Mouse (Mus musculus) liver, postnatal 0 days (tissue): ENCODE measurements around the gene Trim7. TPM values are rescaled to one million over a fixed set of nuclear protein-coding genes. Genes with fewer than 3 reads are reported as not detected.

ENCODE experiments used
- ATAC-seq: fragments of 200-750 bp; cut with Nextera tagmentation; 2 replicates; pipeline ENCODE4 v1.8.0; 2017; ENCODE audit warnings: mild to moderate bottlenecking, moderate library complexity
- DNase-seq: peaks from one replicate; pipeline ENCODE4 v3.0.0-alpha.2; 2016
- H3K27ac ChIP-seq: fragments of 300-500 bp; sonication (generic); 2 replicates; pipeline ENCODE4 v1.5.1; 2014; ENCODE audit warnings: antibody characterized with exemption, moderate library complexity, mild to moderate bottlenecking, low read depth
- H3K27me3 ChIP-seq: fragments of 300-500 bp; sonication (generic); 2 replicates; pipeline ENCODE4 v1.6.1; 2014; ENCODE audit warnings: low read length, control low read depth, mixed read lengths; ENCODE audit not compliant: insufficient read depth
- H3K36me3 ChIP-seq: fragments of 300-500 bp; sonication (generic); replicated peaks from 2 replicates; pipeline ENCODE4 v1.6.1; 2014; ENCODE audit warnings: mild to moderate bottlenecking, control low read depth, low read length, moderate library complexity, mixed read lengths; ENCODE audit not compliant: insufficient read depth
- H3K4me1 ChIP-seq: fragments of 300-500 bp; sonication (generic); 2 replicates; pipeline ENCODE4 v1.6.1; 2014; ENCODE audit warnings: antibody characterized with exemption, mild to moderate bottlenecking, control low read depth; ENCODE audit not compliant: insufficient read depth
- H3K4me2 ChIP-seq: fragments of 300-500 bp; sonication (generic); 2 replicates; pipeline ENCODE4 v1.6.1; 2014; ENCODE audit warnings: low read depth, mild to moderate bottlenecking, low read length, moderate library complexity, mixed read lengths
- H3K4me3 ChIP-seq: fragments of 300-500 bp; sonication (generic); 2 replicates; pipeline ENCODE4 v1.5.1; 2014; ENCODE audit warnings: low read depth, low read length
- H3K9ac ChIP-seq: fragments of 300-500 bp; sonication (generic); replicated peaks from 2 replicates; pipeline ENCODE4 v1.6.1; 2014; ENCODE audit warnings: mild to moderate bottlenecking, moderate library complexity
- H3K9me3 ChIP-seq: fragments of 300-500 bp; sonication (generic); 2 replicates; pipeline ENCODE4 v1.6.1; 2016; ENCODE audit warnings: mild to moderate bottlenecking, control low read depth, low read length, mixed read lengths
- CTCF ChIP-seq: sonication (generic); IDR thresholded peaks from 2 replicates; pipeline ENCODE4 v1.5.1; 2016; ENCODE audit warnings: antibody characterized with exemption, low read depth
- EP300 ChIP-seq: IDR thresholded peaks from 2 replicates; pipeline ENCODE4 v1.6.1; 2016; ENCODE audit warnings: antibody characterized with exemption, low read depth, mild to moderate bottlenecking
- WGBS: fragments of 180-500 bp; shearing (Covaris S2); extraction: QIAGEN DNeasy Blood & Tissue Kit; methylation state at CpG from one replicate; pipeline ENCODE4 v1.1.7; 2014; ENCODE audit not compliant: insufficient replicate concordance; 5-methylcytosine and 5-hydroxymethylcytosine counted together
- polyA plus RNA-seq: library from polyadenylated mRNA; unstranded; fragments of >200 nt; fragmentation: Nextera tagmentation; extraction: Ambion mirVana; gene quantifications from 2 replicates; pipeline ENCODE4 v1.2.1, GENCODE M21; 2015

Gene Trim7
- polyA plus RNA-seq, 1 experiment from 2014 or later, result 0.48 TPM

DNA sequence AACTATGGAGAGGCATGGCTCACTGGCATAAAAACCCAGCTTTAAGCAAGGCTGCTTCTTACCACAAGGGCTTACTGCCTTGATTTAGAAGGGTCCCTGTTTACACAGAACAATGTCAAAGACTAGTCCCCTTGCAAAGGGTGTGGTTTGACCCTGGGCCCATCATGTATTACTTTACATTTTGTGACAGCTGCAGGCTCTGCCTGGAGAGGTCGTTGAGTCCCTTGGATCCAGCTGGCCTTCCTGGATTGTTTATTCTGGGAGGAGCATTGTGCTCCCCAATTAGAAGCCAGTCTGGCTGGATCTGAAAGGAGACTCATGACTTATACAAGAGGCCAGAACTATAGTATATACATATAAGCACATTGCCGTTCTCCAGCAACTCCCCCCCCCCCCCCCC, 24.3 kb downstream of the Trim7 start:
- H3K4me1 ChIP-seq, result peaks cover 21% of the 10 kb centered on the region
- no peak for TF ChIP-seq CTCF
- H3K4me3 ChIP-seq, result no peak overlapping the region
- H3K9ac ChIP-seq, result no peak overlapping the region
- H3K9me3 ChIP-seq, result no peaks in the 10 kb centered on the region
- H3K4me2 ChIP-seq, result no peak overlapping the region
- 52% methylated on average over 2 of the region's 2 CpGs for WGBS
- H3K27me3 ChIP-seq, result no peaks in the 10 kb centered on the region
- no peak overlapping the region for H3K27ac ChIP-seq
- no peaks in the 10 kb centered on the region for H3K36me3 ChIP-seq
- ATAC-seq, result no peak
- no peak for DNase-seq

DNA sequence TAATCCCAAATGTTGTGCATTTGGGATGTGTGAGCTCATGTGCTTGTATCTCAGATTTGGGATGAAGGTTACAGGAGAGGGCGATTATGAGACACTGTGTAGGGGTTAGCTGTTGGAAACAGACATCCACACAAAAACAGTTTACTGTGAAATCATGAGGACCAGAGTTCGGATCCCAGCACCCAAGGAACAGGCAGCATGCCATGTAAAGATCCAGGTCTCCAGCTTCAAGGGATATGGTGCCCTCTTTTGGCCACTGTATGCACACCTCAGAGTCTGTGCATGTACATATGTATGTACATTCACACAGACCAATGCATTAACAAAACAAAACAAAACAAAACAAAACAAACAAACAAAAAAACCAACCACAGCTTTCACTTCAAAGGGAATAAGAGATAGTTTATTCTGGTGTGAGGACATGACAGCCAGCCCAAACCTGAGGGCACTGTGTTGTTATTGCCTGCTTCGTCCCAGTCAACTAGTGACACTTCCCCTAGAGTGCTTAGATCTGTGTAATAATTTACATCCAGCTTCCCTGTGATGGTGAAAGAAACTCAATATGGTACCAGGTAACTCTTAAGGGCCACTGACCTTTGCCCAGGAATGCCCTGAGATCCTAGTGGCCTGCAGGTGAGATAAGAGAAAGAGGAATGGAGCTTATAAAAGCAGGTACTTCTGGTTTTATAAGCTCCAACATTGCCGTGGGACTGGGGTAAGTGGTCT, 25.5 kb downstream of the Trim7 start:
- no peak overlapping the region for H3K27ac ChIP-seq
- no peak for ATAC-seq

GRCm38 (mm10) chr11:48852190-48852589, 26.2 kb downstream of the Trim7 start:
- Histone ChIP-seq H3K27ac (no peak overlapping the region), H3K9ac (no peak overlapping the region), H3K36me3 (no peaks in the 10 kb centered on the region), H3K9me3 (no peaks in the 10 kb centered on the region), H3K27me3 (no peaks in the 10 kb centered on the region), H3K4me1 (peaks cover 22% of the 10 kb centered on the region), H3K4me2 (no peak overlapping the region; the same call in 1 of the 2 replicates), H3K4me3 (no peak overlapping the region)
- DNase-seq (no peak), ATAC-seq (no peak)
- TF ChIP-seq CTCF, result no peak
- no peak for TF ChIP-seq EP300
- 72% methylated on average over 4 of the region's 4 CpGs for WGBS

More for the DNA sequence above, 25.5 kb downstream of the Trim7 start:
- TF ChIP-seq CTCF (peak; percentile 55), EP300 (no peak)
- no peak overlapping the region for H3K4me2 ChIP-seq
- no peak for DNase-seq
- H3K36me3 ChIP-seq, result no peaks in the 10 kb centered on the region
- no peaks in the 10 kb centered on the region for H3K27me3 ChIP-seq
- peaks cover 21% of the 10 kb centered on the region for H3K4me1 ChIP-seq
- H3K4me3 ChIP-seq, result no peak overlapping the region
- no peak overlapping the region for H3K9ac ChIP-seq
- WGBS, result 76% methylated on average over 4 of the region's 4 CpGs
- H3K9me3 ChIP-seq, result no peaks in the 10 kb centered on the region

DNA sequence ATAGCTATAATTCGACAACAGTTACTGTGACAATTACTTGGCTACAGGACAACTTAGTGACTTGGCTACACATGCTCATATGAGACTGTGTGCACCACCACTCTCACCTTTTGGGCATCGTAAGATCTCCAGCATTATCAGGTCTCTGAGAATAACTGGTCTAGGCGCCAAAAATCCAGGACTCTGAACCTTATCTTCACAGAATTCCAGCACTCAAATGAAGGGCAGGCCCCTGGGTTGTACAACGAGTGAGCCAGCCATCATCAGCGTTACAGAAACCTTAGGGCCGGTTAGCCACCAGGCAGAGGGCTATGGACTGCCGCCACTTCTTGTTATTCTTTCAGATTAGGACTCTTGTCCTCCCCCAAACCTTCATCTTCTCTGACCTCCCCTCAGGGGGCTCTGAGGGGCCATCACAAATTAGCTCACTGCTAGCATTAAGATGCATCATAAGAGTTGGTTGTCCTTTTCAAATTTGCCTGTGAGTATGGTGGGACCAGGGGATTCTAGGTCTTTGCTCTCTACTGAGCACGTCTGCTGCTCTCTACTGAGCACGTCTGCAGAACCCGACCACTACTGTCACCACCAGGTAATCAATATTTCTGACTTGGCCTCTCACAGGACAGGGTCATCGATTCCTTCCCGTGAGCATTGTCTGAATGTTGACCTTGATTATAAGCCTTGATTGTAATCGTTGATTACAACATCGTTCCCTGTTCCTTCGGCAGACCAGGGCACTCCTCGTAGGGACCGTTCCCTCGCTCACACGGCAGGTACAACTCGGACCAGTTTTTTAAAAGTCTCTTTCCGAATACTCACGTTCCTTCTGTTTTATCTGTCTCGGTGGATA, 26.9 kb downstream of the Trim7 start:
- H3K4me3 ChIP-seq, result peak overlapping the region; percentile 59
- WGBS, result 11% methylated on average over 23 of the region's 23 CpGs
- no peaks in the 10 kb centered on the region for H3K27me3 ChIP-seq
- ATAC-seq (peak; percentile 4; the same call in 1 of the 2 replicates), DNase-seq (no peak)
- TF ChIP-seq EP300 (no peak), CTCF (no peak)
- H3K9ac ChIP-seq, result peak overlapping the region; percentile 48
- peaks cover 27% of the 10 kb centered on the region for H3K4me1 ChIP-seq
- H3K9me3 ChIP-seq, result no peaks in the 10 kb centered on the region
- no peaks in the 10 kb centered on the region for H3K36me3 ChIP-seq
- peak overlapping the region; percentile 87 for H3K4me2 ChIP-seq
- no peak overlapping the region for H3K27ac ChIP-seq

- H3K9ac ChIP-seq, result peak overlapping the region; percentile 48
- 0 out of 2 replicates have a peak, but pooled peaks have one; percentile 43 for TF ChIP-seq EP300
- peak; percentile 44 for TF ChIP-seq CTCF
- peak overlapping the region; percentile 87 for H3K4me2 ChIP-seq
- ATAC-seq (peak; percentile 46), DNase-seq (peak; percentile 84)
- H3K27ac ChIP-seq, result peak overlapping the region; percentile 34; the same call in 1 of the 2 replicates
- peaks cover 32% of the 10 kb centered on the region for H3K4me1 ChIP-seq
- H3K36me3 ChIP-seq, result no peaks in the 10 kb centered on the region
- no peaks in the 10 kb centered on the region for H3K9me3 ChIP-seq
- no peaks in the 10 kb centered on the region for H3K27me3 ChIP-seq
- WGBS, result 1% methylated on average over 31 of the region's 31 CpGs
- H3K4me3 ChIP-seq, result peak overlapping the region; percentile 59
These were observed 27.7 kb downstream of the Trim7 start for GRCm38 (mm10) chr11:48853474-48854180.

GRCm38 (mm10) chr11:48859014-48859413, 33.1 kb downstream of the Trim7 start:
- WGBS, result under 1% methylated on average over 6 of the region's 6 CpGs
- Histone ChIP-seq H3K4me2 (peak overlapping the region; percentile 87; the same call in 1 of the 2 replicates), H3K27ac (no peak overlapping the region), H3K9ac (no peak overlapping the region), H3K4me3 (no peak overlapping the region), H3K4me1 (peaks cover 23% of the 10 kb centered on the region), H3K36me3 (peaks cover 4% of the 10 kb centered on the region), H3K9me3 (no peaks in the 10 kb centered on the region), H3K27me3 (no peaks in the 10 kb centered on the region)
- TF ChIP-seq EP300, result no peak
- peak; percentile 94 for TF ChIP-seq CTCF
- ATAC-seq (no peak), DNase-seq (peak; percentile 56)
